Mouse (Mus musculus) cerebellum, adult 18-20 months (tissue): ENCODE data around the gene Olfr1249.
"Not testable (repeated sequence)": the region's sequence is repeated elsewhere in the genome, so short reads cannot be mapped to it uniquely, and the experiment has no call there.

Experiments used
- DNase-seq, 2 experiments: peaks; one replicate each; pipeline ENCODE4 v3.0.0; 2021

The Olfr1249 gene

GRCm38 (mm10) chr2:89634883-89635282, at the start of gene Olfr1249:
TSS of gene Olfr1249 (minus strand) at chr2:89634983.
- no peak for DNase-seq

- DNase-seq, result no peak
Observed at GRCm38 (mm10) chr2:89671836-89672235, 37.1 kb upstream of the Olfr1249 start, which contains the start of gene Olfr1251. TSS of gene Olfr1251 (minus strand) at chr2:89671936.

GRCm38 (mm10) chr2:89661367-89661766, 26.6 kb upstream of the Olfr1249 start, which contains the start of gene Olfr1250:
TSS of gene Olfr1250 (minus strand) at chr2:89661467.
- DNase-seq, result no peak

- not testable (repeated sequence) for DNase-seq
Observed at GRCm38 (mm10) chr2:89618145-89618544, 16.6 kb downstream of the Olfr1249 start, which contains the start of gene Olfr1248. TSS of gene Olfr1248 (minus strand) at chr2:89618245.

GRCm38 (mm10) chr2:89614030-89614429, 20.8 kb downstream of the Olfr1249 start, which contains the start of gene Olfr1247:
TSS of gene Olfr1247 (minus strand) at chr2:89614130.
- no peak for DNase-seq

GRCm38 (mm10) chr2:89593057-89593456, 41.7 kb downstream of the Olfr1249 start, which contains the start of gene Olfr1246:
TSS of gene Olfr1246 (minus strand) at chr2:89593157.
- DNase-seq, result no peak
